Mouse (Mus musculus): ENCODE data around the gene Stau1. TPM values are rescaled to one million over a fixed set of nuclear protein-coding genes. Genes with fewer than 3 reads are reported as not detected.
A peak's percentile ranks its signal among the peaks of the same experiment; 100 is the strongest.
"Not testable (repeated sequence)": the region's sequence is repeated elsewhere in the genome, so short reads cannot be mapped to it uniquely, and the experiment has no call there.

Gene Stau1
- total and polyA plus RNA-seq, 2 experiments from 2014 or later = 23.9 to 42.5 TPM

DNA sequence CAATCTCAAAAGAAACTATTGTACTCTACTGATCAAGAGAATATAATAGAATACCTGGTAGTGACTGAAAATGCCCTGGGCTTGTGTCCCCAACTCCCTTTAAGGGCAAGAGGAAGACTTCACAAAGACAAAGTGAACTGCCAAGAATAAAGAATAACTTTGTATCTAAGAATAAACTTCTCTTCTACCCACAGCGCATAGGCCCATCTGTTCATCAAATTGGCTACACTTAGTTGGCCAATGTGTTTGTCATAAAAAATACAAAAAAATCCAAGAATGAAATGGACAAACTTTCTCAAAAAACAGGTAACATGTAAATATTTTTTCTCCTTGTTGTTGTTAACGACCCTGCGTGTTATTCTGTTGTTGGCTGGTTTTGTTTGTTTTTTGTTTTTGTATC lies 14.4 kb upstream of the Stau1 start:
- TF ChIP-seq EP300 (IDR thresholded peaks at IDR 0.05; ENCODE audit: low read depth) (no peak), CTCF (IDR thresholded peaks at IDR 0.05; ENCODE audit: low read depth) (no peak)
- WGBS = 79% methylated on average over 3 of the region's 3 CpGs
- H3K27ac ChIP-seq (ENCODE audit: low read depth) = no peak overlapping the region
- H3K9ac ChIP-seq (replicated peaks; ENCODE audit: low read depth, low read length) = no peak overlapping the region
- no peaks in the 10 kb centered on the region for H3K27me3 ChIP-seq (ENCODE audit: control insufficient read depth, insufficient read depth, low read length)
- no peak overlapping the region for H3K4me2 ChIP-seq (ENCODE audit: low read depth, low read length)
- ATAC-seq (ENCODE audit: insufficient read depth, low read depth) (no peak), DNase-seq (ENCODE audit: low spot score) (no peak)
- H3K36me3 ChIP-seq (replicated peaks; ENCODE audit: control insufficient read depth, insufficient read depth, low read length) = no peaks in the 10 kb centered on the region
- no peak overlapping the region for H3K4me3 ChIP-seq (ENCODE audit: low read depth, low read length)
- H3K9me3 ChIP-seq (replicated peaks; ENCODE audit: control insufficient read depth, low read length) = no peaks in the 10 kb centered on the region
- H3K4me1 ChIP-seq (ENCODE audit: control insufficient read depth, insufficient read depth) = peaks cover 4% of the 10 kb centered on the region; the same call in 1 of the 2 replicates

DNA sequence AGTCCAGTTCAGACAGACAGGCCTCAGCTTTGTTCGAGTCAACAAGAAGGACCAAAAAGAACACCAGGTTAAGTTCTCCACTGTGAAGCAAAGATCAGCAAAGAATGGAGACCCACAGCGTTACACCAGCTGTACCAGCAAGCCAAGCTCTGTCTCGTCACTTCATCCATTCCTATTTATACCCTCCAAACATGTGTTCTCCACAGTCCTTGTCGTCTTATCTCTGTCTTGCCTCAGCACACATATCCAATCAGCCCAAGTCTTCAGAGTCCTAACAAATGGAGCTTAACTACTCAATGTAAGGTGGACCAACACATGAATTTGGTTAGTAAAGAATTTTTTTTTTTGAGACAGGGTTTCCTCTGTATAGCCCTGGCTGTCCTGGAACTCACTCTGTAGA lies 13.4 kb upstream of the Stau1 start:
- TF ChIP-seq EP300 (IDR thresholded peaks at IDR 0.05; ENCODE audit: low read depth) (no peak), CTCF (IDR thresholded peaks at IDR 0.05; ENCODE audit: low read depth) (no peak)
- no peaks in the 10 kb centered on the region for H3K27me3 ChIP-seq (ENCODE audit: control insufficient read depth, insufficient read depth, low read length)
- WGBS = 38% methylated on average over 4 of the region's 4 CpGs
- H3K9me3 ChIP-seq (replicated peaks; ENCODE audit: control insufficient read depth, low read length) = no peaks in the 10 kb centered on the region
- 0 out of 2 replicates have a peak, but pooled peaks cover under 1% of the 10 kb centered on the region for H3K4me1 ChIP-seq (ENCODE audit: control insufficient read depth, insufficient read depth)
- peak overlapping the region; percentile 15; the same call in 1 of the 2 replicates for H3K27ac ChIP-seq (ENCODE audit: low read depth)
- no peaks in the 10 kb centered on the region for H3K36me3 ChIP-seq (replicated peaks; ENCODE audit: control insufficient read depth, insufficient read depth, low read length)
- no peak overlapping the region for H3K4me3 ChIP-seq (ENCODE audit: low read depth, low read length)
- H3K9ac ChIP-seq (replicated peaks; ENCODE audit: low read depth, low read length) = no peak overlapping the region
- H3K4me2 ChIP-seq (ENCODE audit: low read depth, low read length) = no peak overlapping the region
- ATAC-seq (ENCODE audit: insufficient read depth, low read depth) (no peak), DNase-seq (ENCODE audit: low spot score) (peak; percentile 11)

DNA sequence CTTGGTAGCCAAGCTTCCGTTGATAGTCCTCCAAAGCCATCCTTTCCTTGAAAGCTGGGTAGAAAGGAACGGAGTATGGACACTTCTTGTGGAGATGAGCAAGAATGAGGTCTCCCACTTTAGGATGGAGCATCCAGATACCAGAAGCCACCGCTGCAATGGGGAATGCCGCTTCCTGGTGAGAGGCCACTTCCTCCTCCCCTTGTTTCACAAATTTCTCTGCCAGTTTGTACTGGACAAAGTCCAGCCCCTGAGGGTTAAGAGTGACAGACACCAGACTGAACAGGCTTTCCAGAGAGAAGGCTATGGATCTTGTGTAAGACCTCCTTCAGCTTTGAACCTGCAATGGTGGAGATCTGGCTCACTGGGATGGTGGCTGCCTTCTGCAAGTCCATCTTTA lies 11.5 kb upstream of the Stau1 start:
- WGBS = 60% methylated on average over 4 of the region's 4 CpGs
- H3K27me3 ChIP-seq (ENCODE audit: control insufficient read depth, insufficient read depth, low read length); ATAC-seq (ENCODE audit: insufficient read depth, low read depth); DNase-seq (ENCODE audit: low spot score); H3K4me1 ChIP-seq (ENCODE audit: control insufficient read depth, insufficient read depth); H3K27ac ChIP-seq (ENCODE audit: low read depth); H3K36me3 ChIP-seq (replicated peaks; ENCODE audit: control insufficient read depth, insufficient read depth, low read length); H3K9ac ChIP-seq (replicated peaks; ENCODE audit: low read depth, low read length); H3K9me3 ChIP-seq (replicated peaks; ENCODE audit: control insufficient read depth, low read length); H3K4me2 ChIP-seq (ENCODE audit: low read depth, low read length); H3K4me3 ChIP-seq (ENCODE audit: low read depth, low read length): not testable (repeated sequence)

DNA sequence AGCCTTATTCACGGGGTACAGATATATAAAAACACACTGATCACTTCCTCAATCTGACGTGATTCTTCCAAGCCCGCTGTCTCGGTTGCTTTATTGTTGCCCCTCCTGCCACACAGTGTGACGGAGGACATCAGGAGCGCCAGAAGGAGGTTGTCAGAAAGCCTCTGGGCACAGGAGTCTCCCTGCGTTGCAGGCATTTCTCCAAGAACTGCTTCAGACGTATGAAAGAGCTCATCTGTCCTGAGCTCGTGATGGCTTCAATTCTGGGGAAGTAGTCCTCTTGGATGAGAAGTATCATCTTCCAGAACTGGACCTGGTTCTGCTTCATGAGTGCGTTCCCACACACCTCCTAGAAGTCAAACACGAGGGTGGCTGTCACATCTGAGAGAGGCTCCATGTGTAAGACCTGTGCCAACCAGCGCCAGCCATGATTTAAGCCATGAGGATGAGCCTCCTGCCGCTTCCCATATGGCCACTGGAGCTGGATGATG lies 10.9 kb upstream of the Stau1 start:
- DNase-seq (ENCODE audit: low spot score) (no peak), ATAC-seq (ENCODE audit: insufficient read depth, low read depth) (no peak)
- H3K4me1 ChIP-seq (ENCODE audit: control insufficient read depth, insufficient read depth) = no peaks in the 10 kb centered on the region
- TF ChIP-seq CTCF (IDR thresholded peaks at IDR 0.05; ENCODE audit: low read depth) = no peak
- no peak for TF ChIP-seq EP300 (IDR thresholded peaks at IDR 0.05; ENCODE audit: low read depth)
- no peak overlapping the region for H3K4me2 ChIP-seq (ENCODE audit: low read depth, low read length)
- no peak overlapping the region for H3K9ac ChIP-seq (replicated peaks; ENCODE audit: low read depth, low read length)
- H3K4me3 ChIP-seq (ENCODE audit: low read depth, low read length) = no peak overlapping the region
- H3K9me3 ChIP-seq (replicated peaks; ENCODE audit: control insufficient read depth, low read length) = no peaks in the 10 kb centered on the region
- H3K27me3 ChIP-seq (ENCODE audit: control insufficient read depth, insufficient read depth, low read length) = no peaks in the 10 kb centered on the region
- no peak overlapping the region for H3K27ac ChIP-seq (ENCODE audit: low read depth)
- no peaks in the 10 kb centered on the region for H3K36me3 ChIP-seq (replicated peaks; ENCODE audit: control insufficient read depth, insufficient read depth, low read length)
- 72% methylated on average over 13 of the region's 13 CpGs for WGBS

DNA sequence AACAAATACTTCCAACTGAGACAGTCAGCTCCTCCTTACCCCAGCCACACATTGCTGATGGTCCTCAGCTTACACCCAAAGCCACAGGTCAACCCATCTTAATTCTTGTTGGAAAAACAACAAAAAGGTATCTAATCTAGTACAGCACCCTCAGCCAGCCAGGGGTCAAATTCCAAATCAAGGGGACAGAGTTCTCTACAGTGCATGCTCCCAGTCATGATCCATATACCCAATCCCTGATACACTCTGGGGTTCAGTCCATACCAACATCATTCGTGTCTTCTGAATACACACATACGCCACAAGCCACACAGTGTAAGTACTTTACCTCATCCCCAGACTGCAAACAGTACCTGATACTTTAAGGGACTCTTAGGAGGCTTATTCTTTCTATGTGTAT lies 10.3 kb upstream of the Stau1 start:
- no peaks in the 10 kb centered on the region for H3K4me1 ChIP-seq (ENCODE audit: control insufficient read depth, insufficient read depth)
- no peaks in the 10 kb centered on the region for H3K9me3 ChIP-seq (replicated peaks; ENCODE audit: control insufficient read depth, low read length)
- DNase-seq (ENCODE audit: low spot score) (no peak), ATAC-seq (ENCODE audit: insufficient read depth, low read depth) (no peak)
- H3K36me3 ChIP-seq (replicated peaks; ENCODE audit: control insufficient read depth, insufficient read depth, low read length) = no peaks in the 10 kb centered on the region
- H3K27ac ChIP-seq (ENCODE audit: low read depth) = no peak overlapping the region
- H3K4me3 ChIP-seq (ENCODE audit: low read depth, low read length) = no peak overlapping the region
- H3K9ac ChIP-seq (replicated peaks; ENCODE audit: low read depth, low read length) = no peak overlapping the region
- H3K27me3 ChIP-seq (ENCODE audit: control insufficient read depth, insufficient read depth, low read length) = no peaks in the 10 kb centered on the region
- WGBS = 76% methylated on average over 2 of the region's 2 CpGs
- TF ChIP-seq EP300 (IDR thresholded peaks at IDR 0.05; ENCODE audit: low read depth) = no peak
- no peak for TF ChIP-seq CTCF (IDR thresholded peaks at IDR 0.05; ENCODE audit: low read depth)
- no peak overlapping the region for H3K4me2 ChIP-seq (ENCODE audit: low read depth, low read length)

DNA sequence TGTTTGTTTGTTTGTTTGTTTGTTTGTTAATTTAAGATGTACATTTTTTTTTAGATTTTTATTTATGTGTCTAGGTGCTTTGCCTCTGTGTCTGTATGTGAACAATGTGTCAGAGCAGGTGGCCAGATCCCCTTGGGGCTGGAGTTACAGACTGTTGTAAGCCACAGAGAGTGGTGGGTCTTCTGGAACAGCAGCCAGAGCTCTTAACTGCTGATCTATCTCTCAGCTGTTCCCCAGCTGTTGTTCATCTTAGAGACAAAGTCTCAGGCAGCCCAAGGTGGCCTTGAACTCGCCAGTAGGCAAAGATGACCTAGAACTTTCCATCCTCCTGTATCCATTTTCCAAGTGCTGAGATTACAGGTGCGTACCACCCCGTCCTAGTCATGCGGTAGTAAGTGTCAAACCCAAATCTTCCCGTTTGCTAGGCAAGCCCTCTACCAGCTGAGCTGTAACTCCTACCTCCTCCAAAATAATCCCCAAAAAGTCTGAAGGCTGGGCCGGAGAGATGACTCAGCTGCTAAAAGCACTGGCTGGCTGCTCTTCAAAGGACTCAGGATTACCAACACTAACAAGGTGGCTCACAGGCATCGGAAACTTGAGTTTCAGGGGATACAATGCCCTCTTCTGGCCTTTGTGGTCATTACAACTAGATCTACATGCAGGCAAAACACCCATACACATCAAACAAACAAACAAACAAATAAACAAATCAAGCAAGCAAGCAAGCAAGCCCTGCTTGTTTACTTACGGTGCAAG lies 8.2 kb upstream of the Stau1 start:
- Histone ChIP-seq H3K36me3 (replicated peaks; ENCODE audit: control insufficient read depth, insufficient read depth, low read length) (no peaks in the 10 kb centered on the region), H3K9me3 (replicated peaks; ENCODE audit: control insufficient read depth, low read length) (no peaks in the 10 kb centered on the region), H3K4me3 (ENCODE audit: low read depth, low read length) (no peak overlapping the region), H3K9ac (replicated peaks; ENCODE audit: low read depth, low read length) (no peak overlapping the region), H3K4me1 (ENCODE audit: control insufficient read depth, insufficient read depth) (no peaks in the 10 kb centered on the region), H3K27ac (ENCODE audit: low read depth) (no peak overlapping the region), H3K27me3 (ENCODE audit: control insufficient read depth, insufficient read depth, low read length) (no peaks in the 10 kb centered on the region), H3K4me2 (ENCODE audit: low read depth, low read length) (no peak overlapping the region)
- TF ChIP-seq CTCF (IDR thresholded peaks at IDR 0.05; ENCODE audit: low read depth) = peak; percentile 72
- no peak for TF ChIP-seq EP300 (IDR thresholded peaks at IDR 0.05; ENCODE audit: low read depth)
- 38% methylated on average over 8 of the region's 8 CpGs for WGBS
- DNase-seq (ENCODE audit: low spot score) = peak; percentile 78
- peak; percentile 60 for ATAC-seq (ENCODE audit: insufficient read depth, low read depth)
